Mouse (Mus musculus): Measurements from ENCODE around the gene Myo9a. TPM values are rescaled to one million over a fixed set of nuclear protein-coding genes. Genes with fewer than 3 reads are reported as not detected.

Myo9a gene
- polyA plus RNA-seq, 1 experiment: 0.02 TPM

DNA sequence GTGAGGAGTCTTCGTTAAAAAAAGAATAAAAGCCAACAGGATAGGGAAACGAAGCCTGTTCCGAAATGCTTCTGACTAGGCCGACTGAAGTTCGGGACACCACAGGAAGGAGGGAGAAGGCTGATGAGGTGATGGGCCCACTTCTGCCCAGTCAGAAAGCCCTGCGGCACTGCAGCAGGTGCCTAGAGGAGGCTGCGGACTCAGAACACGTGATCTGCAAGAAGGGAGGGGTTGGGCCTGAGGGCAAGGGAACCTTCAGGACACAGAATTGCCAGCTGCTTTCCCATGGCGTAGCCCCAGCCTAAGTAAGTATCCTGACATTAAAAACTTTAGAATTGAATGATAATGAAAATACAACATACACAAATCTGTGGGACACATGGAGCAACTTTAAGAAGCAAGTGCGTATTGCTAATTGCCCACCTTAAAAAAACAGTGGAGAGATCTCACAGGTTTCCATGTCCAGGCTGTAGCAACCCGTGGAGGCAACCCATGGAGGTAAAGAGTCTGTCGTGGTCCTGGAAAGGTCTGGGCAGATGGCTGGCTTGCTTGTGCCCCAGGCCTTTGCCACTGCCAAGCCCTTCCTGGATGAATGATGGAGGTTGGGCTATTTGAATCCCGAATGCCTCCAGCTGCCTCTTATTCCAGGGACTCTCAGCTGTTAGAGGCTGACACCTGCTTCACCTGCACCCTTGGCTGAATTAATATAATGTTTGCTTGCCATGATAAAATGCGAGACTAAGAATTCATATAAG, 210.7 kb downstream of the Myo9a start:
- Histone ChIP-seq H3K4me3 (replicated peaks) (no peak overlapping the region), H3K4me1 (ENCODE audit: control insufficient read depth) (no peaks in the 10 kb centered on the region), H3K9me3 (ENCODE audit: control insufficient read depth, low read length) (no peaks in the 10 kb centered on the region), H3K27me3 (ENCODE audit: control insufficient read depth) (no peaks in the 10 kb centered on the region), H3K36me3 (ENCODE audit: control insufficient read depth) (no peaks in the 10 kb centered on the region)
- TF ChIP-seq TAL1 (IDR thresholded peaks at IDR 0.05; ENCODE audit: low read length): no peak

DNA sequence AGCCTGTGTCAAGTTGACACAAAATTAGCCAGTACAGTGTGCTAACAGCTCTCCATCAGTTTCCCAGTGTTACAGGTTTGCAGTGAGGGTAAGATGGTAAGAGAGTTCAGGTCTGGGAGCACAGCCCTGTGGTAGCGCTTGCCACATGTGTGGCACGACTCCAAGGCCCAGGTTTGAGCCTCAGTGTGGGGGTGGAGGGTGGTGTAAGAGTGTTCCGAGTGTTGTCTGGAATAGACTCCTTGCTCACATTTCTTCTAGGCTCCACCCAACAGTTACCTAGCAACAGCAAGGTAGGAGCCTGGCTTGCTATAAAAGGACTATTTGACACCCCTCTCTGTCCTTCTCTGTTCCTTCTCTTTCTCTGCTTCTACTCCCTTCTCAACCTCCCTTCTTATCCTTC, 213.7 kb downstream of the Myo9a start:
- Histone ChIP-seq H3K36me3 (ENCODE audit: control insufficient read depth) (no peaks in the 10 kb centered on the region), H3K27me3 (ENCODE audit: control insufficient read depth) (no peaks in the 10 kb centered on the region), H3K4me3 (replicated peaks) (no peak overlapping the region), H3K9me3 (ENCODE audit: control insufficient read depth, low read length) (no peaks in the 10 kb centered on the region), H3K4me1 (ENCODE audit: control insufficient read depth) (no peaks in the 10 kb centered on the region)
- TF ChIP-seq GATA1 (IDR thresholded peaks at IDR 0.05; ENCODE audit: low read length) (no peak), TAL1 (IDR thresholded peaks at IDR 0.05; ENCODE audit: low read length) (no peak)

DNA sequence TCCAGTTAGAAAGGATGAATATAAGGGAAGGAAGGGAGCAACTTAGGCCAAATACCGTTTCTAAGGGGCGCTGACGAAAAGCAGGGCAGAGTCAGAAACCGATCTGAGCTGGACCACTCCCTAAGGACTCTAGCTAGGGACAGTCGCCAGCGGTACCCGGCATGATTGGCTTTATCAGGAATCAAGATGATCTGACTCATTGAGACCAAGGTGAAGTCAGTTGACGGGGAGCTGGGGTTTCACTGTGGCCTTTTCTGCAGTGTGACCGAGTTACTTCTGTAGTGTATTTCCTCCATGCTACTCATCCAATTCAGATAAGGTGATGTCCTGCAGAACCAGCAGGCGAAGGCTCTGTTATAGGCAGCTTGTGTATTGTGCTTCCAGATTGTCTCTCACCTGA, 214.3 kb downstream of the Myo9a start:
- Histone ChIP-seq H3K4me1 (ENCODE audit: control insufficient read depth) (no peaks in the 10 kb centered on the region), H3K36me3 (ENCODE audit: control insufficient read depth) (no peaks in the 10 kb centered on the region), H3K27me3 (ENCODE audit: control insufficient read depth) (no peaks in the 10 kb centered on the region), H3K4me3 (replicated peaks) (no peak overlapping the region), H3K9me3 (ENCODE audit: control insufficient read depth, low read length) (no peaks in the 10 kb centered on the region)
- TF ChIP-seq TAL1 (IDR thresholded peaks at IDR 0.05; ENCODE audit: low read length) (no peak), GATA1 (IDR thresholded peaks at IDR 0.05; ENCODE audit: low read length) (no peak)

DNA sequence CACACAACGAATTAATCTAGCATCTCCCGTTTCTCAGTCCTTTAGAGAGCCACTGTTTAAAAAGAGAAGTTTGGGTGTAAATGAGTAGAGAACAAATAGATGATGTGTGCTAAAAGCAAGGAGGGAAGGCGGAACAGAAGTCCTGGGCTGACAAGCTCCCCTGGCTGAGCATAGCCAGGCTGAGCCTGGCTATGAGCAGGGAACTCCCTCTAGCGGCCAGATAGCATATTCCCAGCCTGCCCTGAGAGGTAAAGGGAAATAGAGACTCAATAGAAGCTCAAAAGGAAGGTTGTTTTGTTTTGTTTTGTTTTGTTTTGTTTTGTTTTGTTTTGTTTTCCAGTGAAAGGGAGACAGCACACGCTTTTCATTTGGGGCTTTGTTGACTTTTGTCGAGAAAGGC, 218.7 kb downstream of the Myo9a start:
- Histone ChIP-seq H3K9me3 (ENCODE audit: control insufficient read depth, low read length) (no peaks in the 10 kb centered on the region), H3K36me3 (ENCODE audit: control insufficient read depth) (no peaks in the 10 kb centered on the region), H3K4me1 (ENCODE audit: control insufficient read depth) (no peaks in the 10 kb centered on the region), H3K27me3 (ENCODE audit: control insufficient read depth) (no peaks in the 10 kb centered on the region; the same call in 1 of the 2 replicates), H3K4me3 (replicated peaks) (no peak overlapping the region)
- TF ChIP-seq TAL1 (IDR thresholded peaks at IDR 0.05; ENCODE audit: low read length) (no peak), GATA1 (IDR thresholded peaks at IDR 0.05; ENCODE audit: low read length) (no peak)

DNA sequence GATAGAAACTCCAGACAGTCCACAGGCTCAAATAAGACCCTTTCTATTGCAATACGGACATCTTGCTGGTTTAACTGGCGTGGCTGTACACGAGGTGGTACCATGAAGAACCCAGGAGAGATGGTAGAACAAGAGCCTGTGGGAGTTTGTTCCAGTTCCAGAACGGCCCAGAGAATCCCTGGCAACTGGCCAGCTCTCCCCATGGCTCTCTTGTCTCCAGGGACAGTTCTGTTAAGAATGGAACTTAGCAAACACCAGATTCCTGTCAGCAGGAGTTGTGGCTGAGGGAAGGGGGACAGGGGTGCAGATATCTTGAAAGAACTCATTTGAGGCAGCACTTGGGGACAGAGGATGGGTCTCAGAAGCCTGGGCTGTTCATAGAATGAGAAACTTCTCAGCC, 220.6 kb downstream of the Myo9a start:
- H3K4me3 ChIP-seq (replicated peaks): no peak overlapping the region
- no peaks in the 10 kb centered on the region for H3K36me3 ChIP-seq (ENCODE audit: control insufficient read depth)
- no peaks in the 10 kb centered on the region for H3K4me1 ChIP-seq (ENCODE audit: control insufficient read depth)
- TF ChIP-seq TAL1 (IDR thresholded peaks at IDR 0.05; ENCODE audit: low read length) (no peak), GATA1 (IDR thresholded peaks at IDR 0.05; ENCODE audit: low read length) (no peak)
- no peaks in the 10 kb centered on the region for H3K9me3 ChIP-seq (ENCODE audit: control insufficient read depth, low read length)
- H3K27me3 ChIP-seq (ENCODE audit: control insufficient read depth): no peaks in the 10 kb centered on the region; the same call in 1 of the 2 replicates

Other genes starting within 250 kb of the Myo9a start
- 0.42 and 0.60 TPM in 2 replicates for gene Hexa, start 211.4 kb upstream of the Myo9a start, polyA plus RNA-seq (2012)
- gene Tmem202, start 211.0 kb upstream of the Myo9a start, polyA plus RNA-seq (2012): 0.03 TPM in 1 of 2 replicates, not detected in the other
- gene Celf6, start 173.0 kb upstream of the Myo9a start, polyA plus RNA-seq (2012): not detected in 2 replicates
- 0.06 and 0.20 TPM in 2 replicates for gene Parp6, start 133.6 kb upstream of the Myo9a start, polyA plus RNA-seq (2012)
- gene Pkm, start 94.5 kb upstream of the Myo9a start, polyA plus RNA-seq (2012): 4.3 and 4.7 TPM in 2 replicates
- gene Gramd2, start 70.8 kb upstream of the Myo9a start, polyA plus RNA-seq (2012): not detected in 2 replicates
- gene Senp8, start 186 bp upstream of the Myo9a start, polyA plus RNA-seq (2012): 0.01 and 0.04 TPM in 2 replicates
- not detected in 2 replicates for gene Nr2e3, start 209.8 kb downstream of the Myo9a start, polyA plus RNA-seq (2012)

All from erythroblast, embryonic 14.5 days (primary cell).